Mouse (Mus musculus): ENCODE results near the gene Vsig10l. TPM values are rescaled to one million over a fixed set of nuclear protein-coding genes. Genes with fewer than 3 reads are reported as not detected.

Vsig10l gene
- total RNA-seq, 2 experiments from 2014 or later, result 3.1 to 4.5 TPM

- no peak for ATAC-seq (ENCODE audit: poor library complexity, severe bottlenecking)
These were observed 55.4 kb downstream of the Vsig10l start for GRCm38 (mm10) chr7:43518341-43518740.

Other genes starting within 250 kb of the Vsig10l start
- gene Zfp715, start 149.9 kb upstream of the Vsig10l start, total RNA-seq (2015), result 19.6 and 23.7 TPM in 2 replicates
- gene Zfp715, start 149.9 kb upstream of the Vsig10l start, total RNA-seq (2017), result 15.9 and 23.5 TPM in 2 replicates
- gene Siglecf, start 111.8 kb upstream of the Vsig10l start, total RNA-seq (2015), result 9.6 and 9.9 TPM in 2 replicates
- 6.5 and 8.7 TPM in 2 replicates for gene Siglecf, start 111.8 kb upstream of the Vsig10l start, total RNA-seq (2017)
- 13.9 and 14.7 TPM in 2 replicates for gene Siglecg, start 54.9 kb upstream of the Vsig10l start, total RNA-seq (2015)
- gene Siglecg, start 54.9 kb upstream of the Vsig10l start, total RNA-seq (2017), result 11.1 and 12.3 TPM in 2 replicates
- gene Lim2, start 35.5 kb upstream of the Vsig10l start, total RNA-seq (2015), result not detected in 2 replicates
- not detected in 2 replicates for gene Lim2, start 35.5 kb upstream of the Vsig10l start, total RNA-seq (2017)
- 41.6 and 53.1 TPM in 2 replicates for gene Nkg7, start 26.1 kb upstream of the Vsig10l start, total RNA-seq (2015)
- gene Nkg7, start 26.1 kb upstream of the Vsig10l start, total RNA-seq (2017), result 13.1 and 23.4 TPM in 2 replicates
- gene Cldnd2, start 22.4 kb upstream of the Vsig10l start, total RNA-seq (2015), result not detected in 2 replicates
- gene Cldnd2, start 22.4 kb upstream of the Vsig10l start, total RNA-seq (2017), result not detected in 2 replicates
- gene Etfb, start 19.1 kb upstream of the Vsig10l start, total RNA-seq (2015), result 128 and 130 TPM in 2 replicates
- 201 and 203 TPM in 2 replicates for gene Etfb, start 19.1 kb upstream of the Vsig10l start, total RNA-seq (2017)
- gene Gm45233, start 19.0 kb upstream of the Vsig10l start, total RNA-seq (2015), result not detected in 2 replicates
- 1.8 and 3.1 TPM in 2 replicates for gene Gm45233, start 19.0 kb upstream of the Vsig10l start, total RNA-seq (2017)
- gene Iglon5, start 26.9 kb downstream of the Vsig10l start, total RNA-seq (2015), result not detected in 2 replicates
- gene Iglon5, start 26.9 kb downstream of the Vsig10l start, total RNA-seq (2017), result not detected in 2 replicates
- not detected in 2 replicates for gene 4931406B18Rik, start 42.8 kb downstream of the Vsig10l start, total RNA-seq (2015)
- gene 4931406B18Rik, start 42.8 kb downstream of the Vsig10l start, total RNA-seq (2017), result not detected in 2 replicates
- 80.0 and 80.1 TPM in 2 replicates for gene Cd33, start 81.3 kb downstream of the Vsig10l start, total RNA-seq (2015)
- gene Cd33, start 81.3 kb downstream of the Vsig10l start, total RNA-seq (2017), result 36.3 and 48.1 TPM in 2 replicates
- 6.3 and 8.1 TPM in 2 replicates for gene Zfp658, start 99.1 kb downstream of the Vsig10l start, total RNA-seq (2015)
- gene Zfp658, start 99.1 kb downstream of the Vsig10l start, total RNA-seq (2017), result 6.9 and 7.4 TPM in 2 replicates
- gene Zfp719, start 116.5 kb downstream of the Vsig10l start, total RNA-seq (2015), result 7.1 and 13.3 TPM in 2 replicates
- gene Zfp719, start 116.5 kb downstream of the Vsig10l start, total RNA-seq (2017), result 6.9 and 9.3 TPM in 2 replicates
- gene Zfp819, start 144.0 kb downstream of the Vsig10l start, total RNA-seq (2015), result not detected in 2 replicates
- gene Zfp819, start 144.0 kb downstream of the Vsig10l start, total RNA-seq (2017), result not detected in 2 replicates
- gene Ceacam18, start 171.6 kb downstream of the Vsig10l start, total RNA-seq (2015), result not detected in 2 replicates
- gene Ceacam18, start 171.6 kb downstream of the Vsig10l start, total RNA-seq (2017), result not detected in 2 replicates
- 41.6 and 46.2 TPM in 2 replicates for gene Siglece, start 197.0 kb downstream of the Vsig10l start, total RNA-seq (2015)
- 22.1 and 29.7 TPM in 2 replicates for gene Siglece, start 197.0 kb downstream of the Vsig10l start, total RNA-seq (2017)
- 4.7 and 5.3 TPM in 2 replicates for gene Ctu1, start 208.9 kb downstream of the Vsig10l start, total RNA-seq (2015)
- 3.7 and 3.9 TPM in 2 replicates for gene Ctu1, start 208.9 kb downstream of the Vsig10l start, total RNA-seq (2017)
- not detected in 2 replicates for gene Klk14, start 227.3 kb downstream of the Vsig10l start, total RNA-seq (2015)
- not detected in 2 replicates for gene Klk14, start 227.3 kb downstream of the Vsig10l start, total RNA-seq (2017)
- not detected in 2 replicates for gene Klk13, start 249.4 kb downstream of the Vsig10l start, total RNA-seq (2015)
- not detected in 2 replicates for gene Klk13, start 249.4 kb downstream of the Vsig10l start, total RNA-seq (2017)